Mouse (Mus musculus) cerebellum, adult 8-10 months (tissue): Measurements from ENCODE around the gene Tubgcp2.

Experiments
- DNase-seq: peaks from one replicate; pipeline ENCODE4 v3.0.0; 2022

Tubgcp2 gene

DNA sequence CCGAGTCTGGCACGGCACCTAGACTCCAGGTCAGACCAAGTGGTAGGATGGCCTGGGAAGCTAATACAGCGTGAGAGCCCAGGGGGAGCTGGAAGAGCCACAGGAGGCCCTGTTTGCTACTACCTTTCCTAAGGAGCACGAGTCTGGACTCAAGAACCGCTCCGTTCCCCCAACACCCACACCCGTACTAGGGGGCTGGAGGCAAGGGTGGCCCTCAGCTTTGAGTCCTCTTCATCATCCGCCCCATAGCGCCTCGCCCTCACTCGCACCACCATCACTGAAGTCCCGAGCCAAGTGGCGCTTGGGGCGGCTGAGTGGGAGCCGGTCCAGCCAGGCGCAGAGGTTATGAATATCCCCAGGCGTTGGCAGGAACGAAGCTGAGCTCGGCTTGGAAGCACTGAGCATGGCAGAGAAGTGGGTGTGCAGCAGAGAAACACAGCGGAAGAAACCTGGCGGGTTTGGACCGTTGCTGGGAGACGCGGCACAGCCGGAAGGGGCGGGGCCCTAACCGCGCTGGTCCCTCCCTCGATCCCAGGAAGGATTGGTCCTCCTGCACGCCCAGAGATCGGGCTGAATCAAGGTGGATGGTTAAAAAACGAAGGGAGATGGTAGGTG lies 58.1 kb downstream of the Tubgcp2 start, which contains the start of gene 6430531B16Rik:
TSS of gene 6430531B16Rik (minus strand) at position 478 of the 615 bp plus-strand sequence.
- DNase-seq, result peak; percentile 77

- no peak for DNase-seq
These were observed 61.0 kb downstream of the Tubgcp2 start for GRCm38 (mm10) chr7:139975471-139975870.

- DNase-seq, result no peak
These were observed 62.2 kb downstream of the Tubgcp2 start for GRCm38 (mm10) chr7:139974307-139974706.

GRCm38 (mm10) chr7:139972923-139973331 lies 63.5 kb downstream of the Tubgcp2 start:
- DNase-seq, result no peak

DNA sequence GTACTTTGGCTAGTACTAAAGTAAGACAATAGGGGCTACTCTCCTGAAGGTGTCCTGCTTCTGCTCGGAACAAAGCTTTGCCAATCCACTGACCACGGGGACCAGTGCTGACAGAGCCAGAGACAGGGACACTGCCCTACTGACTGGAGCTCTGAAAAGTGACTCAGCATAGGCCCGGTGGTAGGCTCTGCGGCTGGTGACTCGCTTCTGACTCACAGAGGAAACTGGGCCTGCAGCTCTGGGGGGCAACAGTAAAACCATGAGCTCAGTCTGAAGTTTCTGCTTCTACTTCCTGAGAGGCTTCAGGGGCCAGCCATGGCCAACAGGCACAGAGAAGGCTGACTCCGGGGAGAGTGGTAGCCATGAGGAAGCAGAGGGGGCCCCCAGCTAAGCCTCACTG lies 65.0 kb downstream of the Tubgcp2 start:
- DNase-seq, result no peak

GRCm38 (mm10) chr7:139970979-139971378 lies 65.5 kb downstream of the Tubgcp2 start:
- no peak for DNase-seq

GRCm38 (mm10) chr7:139970216-139970919 lies 66.1 kb downstream of the Tubgcp2 start:
- DNase-seq, result no peak

DNA sequence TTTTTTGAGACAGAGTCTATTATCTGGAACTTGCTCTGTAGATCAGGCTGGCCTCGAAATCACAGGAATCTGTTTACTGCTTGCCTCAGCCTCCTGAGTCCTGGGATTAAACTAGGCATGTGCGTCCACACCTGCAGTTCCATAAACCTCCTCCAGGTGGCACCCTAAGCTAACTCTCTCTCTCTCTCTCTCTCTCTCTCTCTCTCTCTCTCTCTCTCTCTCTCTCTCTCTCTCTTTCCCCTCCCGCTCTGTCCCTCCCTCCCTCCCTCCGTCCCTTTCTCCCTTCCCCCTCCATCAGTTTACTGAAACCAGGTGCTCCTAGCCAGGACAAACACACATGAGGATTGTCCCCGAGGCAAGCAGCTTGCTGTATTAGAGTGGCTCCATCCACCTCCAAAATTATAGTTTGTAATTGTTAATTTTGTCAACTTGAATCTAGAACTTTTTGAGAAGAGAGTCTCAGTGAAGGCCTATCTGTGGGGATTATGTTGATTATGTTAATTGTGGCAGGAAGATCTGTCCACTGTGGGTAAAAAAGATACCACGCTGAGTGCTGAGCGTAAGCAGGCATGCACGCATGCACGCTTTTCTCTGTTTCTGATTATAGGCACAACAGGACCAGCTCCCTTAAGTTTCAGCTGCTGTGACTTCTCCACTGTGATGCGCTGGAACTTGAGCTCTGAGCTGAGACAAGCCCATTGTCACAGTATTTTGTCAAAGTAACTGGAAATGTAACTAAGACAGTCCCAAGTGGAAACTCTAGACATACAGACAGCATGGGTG lies 66.9 kb downstream of the Tubgcp2 start:
- DNase-seq, result peak; percentile 84

DNA sequence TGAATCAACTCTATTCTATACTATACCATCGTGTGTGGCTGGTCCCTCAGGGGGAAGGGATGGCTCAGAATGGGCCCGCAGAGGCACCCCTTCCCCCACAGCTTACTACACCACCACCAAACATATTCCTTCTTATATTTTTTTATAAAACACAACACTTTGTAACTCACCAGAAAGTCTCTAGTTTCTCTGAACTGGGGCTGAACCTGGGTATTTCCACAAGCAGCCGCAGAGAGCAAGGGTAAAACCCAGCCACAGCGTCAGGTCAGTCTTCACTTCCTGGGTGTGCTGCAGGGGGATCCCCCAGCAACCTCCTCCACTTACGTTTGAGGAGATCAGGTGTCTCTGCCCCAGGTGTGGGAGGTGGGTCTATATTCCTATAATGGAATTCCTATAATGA lies 68.0 kb downstream of the Tubgcp2 start:
- no peak for DNase-seq

DNA sequence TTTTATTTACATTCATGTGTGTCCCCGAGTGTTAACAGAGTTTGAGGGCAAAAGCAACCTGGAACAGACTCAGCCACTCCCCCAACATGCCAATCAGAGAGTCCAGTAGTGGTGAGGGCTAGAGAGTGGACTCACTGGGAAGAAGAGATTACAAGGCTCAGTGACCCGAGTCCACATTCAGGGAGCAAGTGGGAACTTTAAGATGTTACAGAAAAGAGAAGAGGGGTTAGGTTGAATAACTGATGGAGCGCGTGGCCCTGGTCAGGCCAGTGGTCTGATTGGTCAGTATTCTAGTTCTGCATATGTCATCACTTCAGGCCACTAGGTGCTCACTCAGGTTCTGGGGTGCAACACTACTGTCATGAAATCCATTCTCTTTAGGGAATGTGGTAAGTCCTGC lies 69.3 kb downstream of the Tubgcp2 start:
- no peak for DNase-seq

DNA sequence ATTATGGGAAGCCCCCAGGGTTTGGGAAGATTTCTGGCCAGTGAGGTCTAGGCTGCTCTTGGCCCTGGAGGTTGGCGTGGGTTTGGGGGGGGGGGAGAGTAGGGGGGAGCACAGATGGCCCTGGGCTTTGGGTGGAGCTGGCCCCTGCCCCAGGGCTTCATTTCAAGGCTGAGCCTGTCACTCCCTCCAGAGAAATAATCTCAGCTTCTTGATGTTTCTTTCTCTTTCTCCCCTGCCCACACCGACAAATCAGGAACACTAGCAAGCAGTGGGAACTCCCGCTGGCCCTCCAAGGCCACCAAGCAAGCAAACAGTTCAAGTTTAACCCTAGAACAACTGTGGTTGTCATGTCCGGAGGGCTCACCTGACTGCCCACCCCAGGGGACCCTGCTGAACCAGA lies 72.7 kb downstream of the Tubgcp2 start:
- DNase-seq, result no peak

DNA sequence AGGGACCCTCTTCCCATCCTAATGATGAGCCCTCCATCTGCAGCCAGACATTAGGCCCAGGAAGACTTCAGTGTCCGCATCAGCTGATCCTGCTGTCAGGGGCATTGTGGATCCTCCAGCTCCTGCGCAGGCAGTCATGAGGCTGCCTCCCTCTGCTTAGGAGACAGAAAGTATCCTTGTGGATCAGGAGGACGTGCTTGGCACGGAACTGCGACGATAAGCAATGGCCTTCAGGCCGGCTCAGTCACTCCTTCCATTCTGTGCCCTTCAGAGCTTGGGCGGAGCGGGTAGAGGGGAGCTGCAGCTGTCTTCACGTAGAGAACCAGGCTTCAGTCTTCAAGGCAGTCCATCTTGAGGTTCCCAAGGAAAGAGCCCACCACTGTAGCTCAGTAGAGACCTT lies 75.3 kb downstream of the Tubgcp2 start:
- DNase-seq, result no peak

- no peak for DNase-seq
These were observed 78.5 kb downstream of the Tubgcp2 start for GRCm38 (mm10) chr7:139957958-139958357.

GRCm38 (mm10) chr7:139957437-139957836 lies 79.0 kb downstream of the Tubgcp2 start:
- DNase-seq, result no peak

DNA sequence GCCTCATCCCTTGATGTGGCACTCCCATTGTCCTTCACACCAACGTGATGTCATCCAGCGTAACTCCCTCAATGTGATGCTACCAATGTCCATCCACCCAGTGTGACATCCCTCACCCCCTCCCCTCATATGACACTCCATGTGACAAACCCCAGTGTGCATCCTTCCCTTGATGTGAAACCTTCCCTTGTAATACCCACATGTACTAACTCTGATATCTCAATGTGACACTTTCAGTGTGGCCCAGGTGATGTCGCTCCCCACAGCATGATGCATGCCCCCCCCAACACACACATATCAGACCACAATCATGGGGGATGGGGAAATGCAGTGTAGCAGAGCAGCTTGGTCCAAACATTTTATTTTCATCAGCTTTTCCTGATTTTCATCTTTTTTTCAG lies 79.8 kb downstream of the Tubgcp2 start:
- no peak for DNase-seq

DNA sequence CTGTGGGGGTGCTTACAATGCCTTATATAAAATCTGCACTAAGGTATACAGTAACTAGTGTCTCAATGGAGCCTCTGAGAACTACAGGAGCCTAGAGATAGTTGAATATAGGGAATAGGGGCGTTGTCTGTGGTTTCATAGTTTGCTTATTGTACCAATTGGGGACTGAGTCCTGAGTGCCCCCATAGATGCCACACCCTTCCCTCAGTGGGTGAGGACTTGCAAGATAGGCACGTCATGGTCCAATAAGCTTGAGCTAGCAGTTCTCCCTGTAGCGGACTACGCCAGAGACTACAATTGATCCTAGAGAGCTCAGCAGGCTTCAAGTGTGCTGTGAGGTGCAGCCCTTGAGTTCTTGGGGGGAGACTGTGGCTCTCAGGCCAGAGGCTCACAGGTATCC lies 81.0 kb downstream of the Tubgcp2 start:
- DNase-seq, result no peak

DNA sequence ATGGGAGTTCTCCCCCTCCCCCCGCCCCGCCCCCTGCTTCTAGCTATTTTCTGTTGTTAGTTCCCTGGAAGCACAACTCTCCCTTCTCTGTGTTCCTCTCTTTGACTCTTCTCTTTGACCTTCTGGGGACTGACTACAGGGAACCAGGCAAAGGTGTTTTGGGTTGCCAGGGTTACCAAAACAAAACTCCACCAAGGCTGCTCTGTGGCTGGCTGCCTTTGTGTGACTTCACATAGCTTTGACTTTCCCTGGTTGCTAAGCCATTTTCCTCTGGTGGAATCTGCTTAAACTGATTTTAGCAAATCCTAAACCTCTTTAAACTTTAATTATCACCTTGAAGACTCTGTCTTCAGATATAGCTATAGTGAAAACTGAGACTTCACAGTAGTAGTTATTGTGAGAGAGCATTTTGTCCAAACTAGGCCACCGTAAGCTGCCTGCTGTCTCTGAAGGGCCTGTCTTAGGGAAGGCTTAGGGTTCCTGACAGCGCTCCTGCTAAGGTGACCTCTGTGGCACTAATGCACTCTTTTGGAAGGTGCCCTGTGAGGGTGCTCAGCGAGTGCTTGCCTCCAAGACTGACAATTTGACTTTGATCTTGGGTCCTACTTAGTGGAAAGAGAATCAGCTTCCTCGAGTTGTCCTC lies 84.4 kb downstream of the Tubgcp2 start:
- no peak for DNase-seq

DNA sequence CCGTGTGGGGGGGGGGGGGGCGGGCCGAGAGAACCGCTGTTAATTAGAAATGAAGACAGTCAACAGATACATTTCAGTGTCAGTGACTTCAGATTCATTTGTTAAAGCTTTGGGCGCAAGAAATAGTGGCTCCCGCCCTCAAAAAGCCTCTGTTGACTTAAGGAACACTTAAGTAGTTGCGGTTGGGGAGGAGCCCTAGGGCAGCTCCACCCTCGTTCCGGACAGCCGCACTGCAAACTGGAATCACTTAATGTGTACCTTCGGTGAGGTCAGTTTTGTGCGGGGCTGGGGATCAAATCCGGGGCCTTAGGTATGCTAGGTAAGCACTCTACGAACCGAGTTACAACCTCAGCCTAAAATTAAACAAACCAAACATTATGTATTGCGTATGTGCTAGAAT lies 85.4 kb downstream of the Tubgcp2 start:
- DNase-seq, result no peak

DNA sequence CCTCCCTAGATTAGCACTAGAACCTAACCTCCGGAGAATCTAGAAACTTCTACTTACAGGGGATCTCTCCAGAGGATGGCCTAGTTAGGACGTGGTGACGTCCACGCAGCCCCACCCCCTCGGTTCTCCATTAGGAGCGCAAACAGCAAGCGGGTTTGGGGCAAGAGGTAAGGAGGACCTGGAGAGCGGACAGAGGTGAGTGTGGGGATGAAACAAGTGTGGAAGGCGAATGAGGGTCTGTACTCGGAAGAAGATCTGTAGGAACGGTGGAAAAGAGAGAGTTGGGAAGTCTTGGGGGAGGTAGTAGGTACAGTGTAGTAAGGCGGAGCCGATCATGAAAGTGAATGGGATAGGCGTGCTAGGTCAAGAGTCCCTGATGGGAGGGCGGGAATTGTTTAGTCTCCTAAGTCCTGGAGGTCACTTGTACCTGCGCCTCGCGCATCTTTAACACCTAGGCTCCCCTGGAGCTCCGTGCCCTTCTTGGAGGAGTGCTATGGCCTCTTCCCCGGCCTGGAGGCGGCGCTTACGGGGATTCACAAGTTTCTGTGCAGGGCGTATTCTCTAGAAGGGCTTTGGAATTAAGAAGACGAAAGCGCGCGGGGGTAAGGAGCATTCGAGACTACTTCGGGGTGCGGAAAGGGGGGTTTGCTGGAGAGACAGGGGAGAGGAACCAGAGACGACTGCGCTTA lies 86.0 kb downstream of the Tubgcp2 start:
- DNase-seq, result no peak

DNA sequence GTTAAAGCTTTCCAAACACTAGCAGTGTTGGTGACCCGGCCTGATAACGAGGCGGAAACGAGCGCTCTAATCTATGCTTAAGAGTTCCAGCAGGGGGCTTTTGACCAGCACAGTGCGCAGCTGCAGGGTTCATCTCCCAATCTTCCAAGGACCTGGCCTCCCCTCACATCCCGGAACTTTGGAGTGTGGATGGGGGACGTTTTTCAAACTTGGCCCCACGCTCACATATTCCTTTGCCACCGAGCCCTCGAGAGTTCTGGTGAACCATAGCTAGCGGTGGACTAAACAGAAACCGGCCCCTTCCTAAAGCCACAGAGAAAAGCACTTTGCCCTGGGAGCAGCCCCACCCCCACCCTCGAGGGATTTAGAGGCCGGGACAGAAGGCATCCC lies 86.6 kb downstream of the Tubgcp2 start:
- no peak for DNase-seq

DNA sequence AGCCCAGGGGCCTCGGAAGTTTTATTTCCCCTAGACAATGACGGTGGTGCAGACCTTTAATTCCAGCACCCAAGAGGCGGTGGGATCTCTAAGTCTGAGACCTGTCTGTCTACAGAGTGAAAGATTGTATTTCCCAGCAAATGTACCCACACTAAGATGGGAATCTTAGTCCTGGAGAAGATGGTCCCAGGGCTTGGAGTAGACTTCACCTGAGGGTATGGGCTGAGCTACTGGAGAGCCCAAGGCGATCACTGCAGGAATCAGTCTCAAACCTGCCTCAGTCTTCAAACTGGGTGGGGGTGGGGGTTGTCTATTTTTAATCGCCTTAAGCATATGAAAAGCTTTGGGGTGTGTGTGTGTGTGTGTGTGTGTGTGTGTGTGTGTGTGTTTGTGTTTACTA lies 90.4 kb downstream of the Tubgcp2 start:
- no peak for DNase-seq
